Mouse (Mus musculus) limb, embryonic 10.5 days (tissue): ENCODE measurements around the gene Ybey. TPM values are rescaled to one million over a fixed set of nuclear protein-coding genes. Genes with fewer than 3 reads are reported as not detected.

Experiments
- DNase-seq: peaks from one replicate; pipeline ENCODE4 v3.0.0-alpha.2; 2017; ENCODE audit warnings: low spot score
- H3K27ac ChIP-seq: fragments of 300-500 bp; sonication (generic); 2 replicates; pipeline ENCODE4 v1.5.1; 2016; ENCODE audit warnings: mild to moderate bottlenecking
- H3K27me3 ChIP-seq: fragments of 300-500 bp; sonication (generic); 2 replicates; pipeline ENCODE4 v1.6.1; 2016; ENCODE audit warnings: low read depth, mild to moderate bottlenecking; ENCODE audit not compliant: poor library complexity, severe bottlenecking
- H3K36me3 ChIP-seq: fragments of 300-500 bp; sonication (generic); 2 replicates; pipeline ENCODE4 v1.6.1; 2016; ENCODE audit warnings: mild to moderate bottlenecking, moderate library complexity
- H3K4me1 ChIP-seq: fragments of 300-500 bp; sonication (generic); 2 replicates; pipeline ENCODE4 v1.6.1; 2016
- H3K4me3 ChIP-seq: fragments of 300-500 bp; sonication (generic); 2 replicates; pipeline ENCODE4 v1.5.1; 2016; ENCODE audit warnings: mild to moderate bottlenecking, moderate library complexity
- H3K9me3 ChIP-seq: fragments of 300-500 bp; sonication (generic); replicated peaks from 2 replicates; pipeline ENCODE4 v1.6.1; 2016; ENCODE audit warnings: mild to moderate bottlenecking
- WGBS: fragments of 180-500 bp; shearing (Covaris S2); methylation state at CpG from one replicate; pipeline ENCODE4 v1.1.7; 2016; 5-methylcytosine and 5-hydroxymethylcytosine counted together
- polyA plus RNA-seq: library from polyadenylated mRNA; unstranded; fragments of >200 nt; fragmentation: Nextera tagmentation; extraction: Ambion mirVana; gene quantifications from 2 replicates; pipeline ENCODE4 v1.2.1, GENCODE M21; 2016

The Ybey gene
- polyA plus RNA-seq, 1 experiment from 2014 or later = 11.6 TPM

- H3K4me3 ChIP-seq = no peak overlapping the region
- H3K36me3 ChIP-seq = peaks cover 99% of the 10 kb centered on the region
- H3K27ac ChIP-seq = no peak overlapping the region
- DNase-seq = no peak
- no peaks in the 10 kb centered on the region for H3K27me3 ChIP-seq
- 95% methylated on average over 7 of the region's 7 CpGs for WGBS
- no peaks in the 10 kb centered on the region for H3K9me3 ChIP-seq
- H3K4me1 ChIP-seq = no peaks in the 10 kb centered on the region
Observed at GRCm38 (mm10) chr10:76425674-76426073, 43.2 kb downstream of the Ybey start.

GRCm38 (mm10) chr10:76416811-76417210 is 52.1 kb downstream of the Ybey start:
- no peak overlapping the region for H3K4me3 ChIP-seq
- no peak overlapping the region for H3K27ac ChIP-seq
- H3K9me3 ChIP-seq = no peaks in the 10 kb centered on the region
- DNase-seq = no peak
- 95% methylated on average over 12 of the region's 12 CpGs for WGBS
- H3K36me3 ChIP-seq = peaks cover 100% of the 10 kb centered on the region
- no peaks in the 10 kb centered on the region for H3K4me1 ChIP-seq
- H3K27me3 ChIP-seq = no peaks in the 10 kb centered on the region

Other genes with a start within 250 kb of the Ybey start
- 38.8 and 43.9 TPM in 2 replicates for gene Prmt2, start 231.2 kb downstream of the Ybey start, polyA plus RNA-seq
- gene S100b, start 215.3 kb downstream of the Ybey start, polyA plus RNA-seq = not detected in 2 replicates
- gene Dip2a, start 123.8 kb downstream of the Ybey start, polyA plus RNA-seq = 5.1 and 7.6 TPM in 2 replicates
- 2.3 TPM in 1 of 2 replicates, not detected in the other for gene AC141477.1, start 28.7 kb downstream of the Ybey start, polyA plus RNA-seq
- 26.8 and 28.9 TPM in 2 replicates for gene Pcnt, start 26.3 kb downstream of the Ybey start, polyA plus RNA-seq
- not detected in 2 replicates for gene 2610028H24Rik, start 20.0 kb downstream of the Ybey start, polyA plus RNA-seq
- gene Mcm3ap, start 187 bp downstream of the Ybey start, polyA plus RNA-seq = 78.7 and 79.1 TPM in 2 replicates
- gene Lss, start 62.5 kb upstream of the Ybey start, polyA plus RNA-seq = 51.2 and 52.5 TPM in 2 replicates
- gene Spatc1l, start 93.2 kb upstream of the Ybey start, polyA plus RNA-seq = not detected in 2 replicates
- 0.10 TPM in 1 of 2 replicates, not detected in the other for gene Ftcd, start 106.5 kb upstream of the Ybey start, polyA plus RNA-seq
- 5.5 and 9.5 TPM in 2 replicates for gene Col6a2, start 154.5 kb upstream of the Ybey start, polyA plus RNA-seq